Mouse (Mus musculus): ENCODE data around the gene Ostc. TPM values are rescaled to one million over a fixed set of nuclear protein-coding genes. Genes with fewer than 3 reads are reported as not detected.

The Ostc gene
- total and polyA plus RNA-seq, 2 experiments from 2014 or later = 150 to 152 TPM

DNA sequence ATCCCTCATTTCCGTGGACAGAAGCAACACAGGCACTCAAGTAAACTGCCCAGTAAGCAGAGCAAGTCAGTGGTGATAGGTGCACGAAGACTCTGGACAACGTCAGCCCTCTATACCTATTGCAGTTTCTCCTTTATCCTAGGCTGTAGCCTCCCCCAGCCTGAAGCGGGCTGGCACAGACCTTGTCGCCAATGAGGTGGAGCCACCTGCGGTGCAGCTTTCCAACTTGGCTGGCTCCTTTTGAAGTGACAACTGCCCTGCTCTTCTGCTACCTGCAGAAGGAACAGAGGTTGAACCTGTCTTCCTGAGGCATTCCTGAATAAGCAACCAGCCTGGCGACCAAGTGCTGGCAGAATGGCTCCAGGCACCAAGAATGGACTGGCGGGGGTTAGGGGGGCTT, 25.4 kb downstream of the Ostc start:
- Histone ChIP-seq H3K36me3 (replicated peaks; ENCODE audit: control insufficient read depth, insufficient read depth, low read length) (no peaks in the 10 kb centered on the region), H3K27ac (ENCODE audit: low read depth) (no peak overlapping the region), H3K9me3 (replicated peaks; ENCODE audit: control insufficient read depth, low read length) (no peaks in the 10 kb centered on the region), H3K4me2 (ENCODE audit: low read depth, low read length) (no peak overlapping the region), H3K4me3 (ENCODE audit: low read depth, low read length) (no peak overlapping the region), H3K4me1 (ENCODE audit: control insufficient read depth, insufficient read depth) (no peaks in the 10 kb centered on the region), H3K27me3 (ENCODE audit: control insufficient read depth, insufficient read depth, low read length) (no peaks in the 10 kb centered on the region), H3K9ac (replicated peaks; ENCODE audit: low read depth, low read length) (no peak overlapping the region)
- ATAC-seq (ENCODE audit: insufficient read depth, low read depth) (no peak), DNase-seq (ENCODE audit: low spot score) (no peak)
- no peak for TF ChIP-seq EP300 (IDR thresholded peaks at IDR 0.05; ENCODE audit: low read depth)
- TF ChIP-seq CTCF (IDR thresholded peaks at IDR 0.05; ENCODE audit: low read depth) = no peak
- WGBS = 63% methylated on average over 8 of the region's 8 CpGs

DNA sequence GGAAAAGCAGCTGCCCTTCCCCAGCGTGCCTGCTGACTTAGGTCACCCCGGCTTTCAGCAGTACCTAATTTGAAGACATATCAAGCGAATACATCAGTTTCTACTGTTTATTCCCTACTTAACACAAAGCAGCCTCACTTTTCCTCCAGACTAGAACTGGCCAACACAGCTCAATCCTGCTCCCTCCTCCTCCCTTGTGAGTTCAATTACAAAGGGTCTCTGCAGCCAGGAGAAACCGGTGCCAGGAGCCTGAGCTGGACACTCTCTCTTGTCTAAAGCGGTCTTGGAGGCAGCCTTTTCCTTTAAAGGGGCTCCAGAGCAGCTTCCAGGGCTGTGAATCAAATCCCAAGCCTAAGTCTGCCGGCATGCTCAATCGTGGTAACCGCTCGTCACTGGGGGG, 27.1 kb downstream of the Ostc start:
- ATAC-seq (ENCODE audit: insufficient read depth, low read depth) = no peak
- TF ChIP-seq CTCF (IDR thresholded peaks at IDR 0.05; ENCODE audit: low read depth) = no peak
- TF ChIP-seq EP300 (IDR thresholded peaks at IDR 0.05; ENCODE audit: low read depth) = no peak
- 73% methylated on average over 9 of the region's 9 CpGs for whole genome bisulfite sequencing

DNA sequence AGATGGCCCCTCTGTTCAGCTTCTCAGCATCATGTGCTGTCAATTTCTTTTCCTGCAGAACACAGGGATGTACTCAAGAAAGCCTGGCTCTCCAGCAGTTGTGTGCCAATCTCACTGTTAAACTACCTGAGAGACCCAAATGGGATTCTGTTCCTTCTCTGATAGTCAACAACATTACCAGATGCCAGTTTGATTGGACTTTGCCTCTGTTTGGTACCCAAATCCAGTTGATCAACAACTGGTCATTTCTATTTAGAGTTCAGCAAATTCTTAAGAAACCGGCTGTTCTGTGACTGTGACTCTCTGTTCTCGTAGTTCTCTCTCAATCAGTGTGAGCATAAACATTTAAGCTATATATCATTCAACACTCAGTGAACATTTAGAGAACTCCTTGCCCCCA, 28.0 kb downstream of the Ostc start:
- Histone ChIP-seq H3K4me3 (ENCODE audit: low read depth, low read length) (no peak overlapping the region), H3K27ac (ENCODE audit: low read depth) (no peak overlapping the region), H3K9me3 (replicated peaks; ENCODE audit: control insufficient read depth, low read length) (no peaks in the 10 kb centered on the region), H3K27me3 (ENCODE audit: control insufficient read depth, insufficient read depth, low read length) (no peaks in the 10 kb centered on the region), H3K4me2 (ENCODE audit: low read depth, low read length) (no peak overlapping the region), H3K4me1 (ENCODE audit: control insufficient read depth, insufficient read depth) (no peaks in the 10 kb centered on the region), H3K36me3 (replicated peaks; ENCODE audit: control insufficient read depth, insufficient read depth, low read length) (no peaks in the 10 kb centered on the region), H3K9ac (replicated peaks; ENCODE audit: low read depth, low read length) (no peak overlapping the region)
- DNase-seq (ENCODE audit: low spot score) (no peak), ATAC-seq (ENCODE audit: insufficient read depth, low read depth) (no peak)
- TF ChIP-seq CTCF (IDR thresholded peaks at IDR 0.05; ENCODE audit: low read depth) = no peak
- no peak for TF ChIP-seq EP300 (IDR thresholded peaks at IDR 0.05; ENCODE audit: low read depth)
- WGBS = 88% methylated on average over 2 of the region's 2 CpGs

More for the DNA sequence above, 27.1 kb downstream of the Ostc start:
- no peak overlapping the region for H3K4me2 ChIP-seq (ENCODE audit: low read depth, low read length)
- no peak overlapping the region for H3K4me3 ChIP-seq (ENCODE audit: low read depth, low read length)
- H3K9me3 ChIP-seq (replicated peaks; ENCODE audit: control insufficient read depth, low read length) = no peaks in the 10 kb centered on the region
- H3K27me3 ChIP-seq (ENCODE audit: control insufficient read depth, insufficient read depth, low read length) = no peaks in the 10 kb centered on the region
- no peak for DNase-seq (ENCODE audit: low spot score)
- H3K36me3 ChIP-seq (replicated peaks; ENCODE audit: control insufficient read depth, insufficient read depth, low read length) = no peaks in the 10 kb centered on the region
- no peak overlapping the region for H3K27ac ChIP-seq (ENCODE audit: low read depth)
- no peak overlapping the region for H3K9ac ChIP-seq (replicated peaks; ENCODE audit: low read depth, low read length)
- no peaks in the 10 kb centered on the region for H3K4me1 ChIP-seq (ENCODE audit: control insufficient read depth, insufficient read depth)

- no peaks in the 10 kb centered on the region for H3K9me3 ChIP-seq (replicated peaks; ENCODE audit: control insufficient read depth, low read length)
- DNase-seq (ENCODE audit: low spot score) = no peak
Measured at GRCm38 (mm10) chr3:130677671-130678460, 31.4 kb downstream of the Ostc start.

DNA sequence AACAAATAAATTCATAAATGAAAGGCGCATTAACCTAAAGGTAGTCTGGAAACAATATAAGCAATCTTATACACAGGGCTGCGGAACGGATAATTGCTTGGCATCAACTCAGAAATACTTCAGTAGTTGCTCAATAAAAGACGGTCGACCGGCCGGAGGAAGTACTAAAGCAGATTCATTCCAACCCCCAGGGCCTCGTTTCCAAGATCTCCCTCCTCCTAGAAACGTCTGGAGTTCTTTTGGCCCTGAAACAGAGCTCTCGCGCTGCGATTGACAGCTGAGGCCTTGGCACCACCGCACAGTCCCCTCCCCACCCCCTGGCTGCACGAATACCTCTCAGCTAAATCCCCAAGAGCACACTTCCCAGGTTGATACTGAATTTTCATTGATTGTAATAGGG, 38.0 kb downstream of the Ostc start:
- no peak for DNase-seq (ENCODE audit: low spot score)
- H3K27me3 ChIP-seq (ENCODE audit: control insufficient read depth, insufficient read depth, low read length) = no peaks in the 10 kb centered on the region
- no peaks in the 10 kb centered on the region for H3K9me3 ChIP-seq (replicated peaks; ENCODE audit: control insufficient read depth, low read length)
- no peaks in the 10 kb centered on the region for H3K4me1 ChIP-seq (ENCODE audit: control insufficient read depth, insufficient read depth)
- TF ChIP-seq CTCF (IDR thresholded peaks at IDR 0.05; ENCODE audit: low read depth) = no peak
- no peak for TF ChIP-seq EP300 (IDR thresholded peaks at IDR 0.05; ENCODE audit: low read depth)
- no peak overlapping the region for H3K4me3 ChIP-seq (ENCODE audit: low read depth, low read length)
- H3K36me3 ChIP-seq (replicated peaks; ENCODE audit: control insufficient read depth, insufficient read depth, low read length) = no peaks in the 10 kb centered on the region
- H3K9ac ChIP-seq (replicated peaks; ENCODE audit: low read depth, low read length) = no peak overlapping the region
- ATAC-seq (ENCODE audit: insufficient read depth, low read depth) = no peak
- H3K27ac ChIP-seq (ENCODE audit: low read depth) = no peak overlapping the region
- 56% methylated on average over 14 of the region's 14 CpGs for WGBS
- H3K4me2 ChIP-seq (ENCODE audit: low read depth, low read length) = no peak overlapping the region

More at GRCm38 (mm10) chr3:130677671-130678460, 31.4 kb downstream of the Ostc start:
- no peak overlapping the region for H3K4me2 ChIP-seq (ENCODE audit: low read depth, low read length)
- no peak overlapping the region for H3K9ac ChIP-seq (replicated peaks; ENCODE audit: low read depth, low read length)
- no peak overlapping the region for H3K4me3 ChIP-seq (ENCODE audit: low read depth, low read length)
- H3K36me3 ChIP-seq (replicated peaks; ENCODE audit: control insufficient read depth, insufficient read depth, low read length) = no peaks in the 10 kb centered on the region
- H3K27ac ChIP-seq (ENCODE audit: low read depth) = no peak overlapping the region
- ATAC-seq (ENCODE audit: insufficient read depth, low read depth) = no peak
- H3K27me3 ChIP-seq (ENCODE audit: control insufficient read depth, insufficient read depth, low read length) = no peaks in the 10 kb centered on the region
- 91% methylated on average over 19 of the region's 19 CpGs for WGBS
- no peak for TF ChIP-seq EP300 (IDR thresholded peaks at IDR 0.05; ENCODE audit: low read depth)
- TF ChIP-seq CTCF (IDR thresholded peaks at IDR 0.05; ENCODE audit: low read depth) = no peak
- H3K4me1 ChIP-seq (ENCODE audit: control insufficient read depth, insufficient read depth) = no peaks in the 10 kb centered on the region

DNA sequence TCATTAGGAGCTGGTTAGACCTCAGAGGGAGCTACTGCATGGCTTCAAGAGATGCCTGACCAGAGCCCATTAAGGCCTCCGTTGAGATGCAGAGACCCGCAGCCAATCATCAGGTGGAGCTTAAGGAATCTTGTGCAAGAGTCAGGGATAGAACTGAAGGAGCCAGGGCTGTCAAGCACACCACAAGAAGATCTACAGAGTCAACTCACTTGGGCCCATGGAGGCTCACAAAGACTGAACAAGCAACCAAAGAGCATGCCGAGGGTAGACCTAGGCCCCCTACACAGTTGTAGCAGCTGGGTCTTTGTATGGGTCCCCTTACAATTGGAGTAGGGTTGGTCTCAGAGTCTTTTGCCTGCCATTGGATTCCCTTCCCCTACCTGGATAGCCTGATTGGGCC, 46.7 kb downstream of the Ostc start:
- DNase-seq (ENCODE audit: low spot score) = no peak
- no peak overlapping the region for H3K4me3 ChIP-seq (ENCODE audit: low read depth, low read length)
- ATAC-seq (ENCODE audit: insufficient read depth, low read depth) = no peak
- H3K27ac ChIP-seq (ENCODE audit: low read depth) = no peak overlapping the region
- no peak overlapping the region for H3K4me2 ChIP-seq (ENCODE audit: low read depth, low read length)
- 86% methylated on average over 3 of the region's 3 CpGs for WGBS
- no peaks in the 10 kb centered on the region for H3K36me3 ChIP-seq (replicated peaks; ENCODE audit: control insufficient read depth, insufficient read depth, low read length)
- H3K9me3 ChIP-seq (replicated peaks; ENCODE audit: control insufficient read depth, low read length) = no peaks in the 10 kb centered on the region
- no peaks in the 10 kb centered on the region for H3K4me1 ChIP-seq (ENCODE audit: control insufficient read depth, insufficient read depth)
- no peak for TF ChIP-seq CTCF (IDR thresholded peaks at IDR 0.05; ENCODE audit: low read depth)
- TF ChIP-seq EP300 (IDR thresholded peaks at IDR 0.05; ENCODE audit: low read depth) = no peak
- no peak overlapping the region for H3K9ac ChIP-seq (replicated peaks; ENCODE audit: low read depth, low read length)
- H3K27me3 ChIP-seq (ENCODE audit: control insufficient read depth, insufficient read depth, low read length) = no peaks in the 10 kb centered on the region

Measured in heart, postnatal 0 days (tissue).